8 mouse cellular contexts compared by ENCODE assay signal in the genomic region with DNA sequence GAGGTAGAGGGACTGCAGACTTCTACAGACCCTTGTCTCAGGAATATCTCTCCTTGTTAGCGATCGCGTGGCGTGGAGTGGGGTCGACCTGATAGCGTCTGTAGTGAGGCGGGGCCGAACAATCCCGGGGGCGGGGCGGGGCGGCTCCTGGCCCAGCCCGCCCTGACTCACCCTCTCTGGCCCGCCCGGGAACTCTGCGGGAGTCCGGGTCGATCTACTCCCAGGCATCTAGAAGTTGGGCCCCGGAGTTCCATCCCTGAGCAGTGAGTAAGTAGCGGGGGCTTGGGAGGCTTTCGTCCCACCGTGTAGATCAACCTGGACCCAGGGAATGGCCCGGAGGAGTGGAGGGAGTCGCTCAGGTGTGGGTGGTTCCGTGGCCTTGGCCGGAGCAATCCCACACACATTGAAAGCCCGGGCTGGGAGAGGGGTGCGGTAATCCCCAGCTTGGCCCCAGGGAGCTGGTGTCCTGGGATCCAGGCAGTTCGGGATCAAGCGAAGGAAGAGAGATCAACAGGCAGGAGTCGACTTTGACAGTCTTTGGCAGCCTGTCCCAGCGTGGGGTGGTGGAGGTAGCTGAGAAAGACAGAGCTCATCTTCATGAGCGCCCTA. TPM values are rescaled to one million over a fixed set of nuclear protein-coding genes. Genes with fewer than 3 reads are reported as not detected.
DNase-seq lines count a peak whose midpoint lies in the region; ATAC-seq and TF ChIP-seq lines count a peak whose summit lies in the region.

A gene (plus strand): TSS at position 89 of the 609 bp plus-strand sequence.

- TF ChIP-seq CTCF in Patski (IDR thresholded peaks at IDR 0.05) = no peak
- no peak for TF ChIP-seq CTCF in forebrain, postnatal 0 days (IDR thresholded peaks at IDR 0.05; ENCODE audit: low read depth)
- no peak for TF ChIP-seq CTCF in liver, embryonic 14.5 days (IDR thresholded peaks at IDR 0.05; ENCODE audit: low read depth)

- CTCF ChIA-PET in Patski (lab: Charles Lee) = interaction anchor here (0.8 to 1.4 kb wide), 4 partner anchors 11 to 35 kb away, joined by 3 to 7 read pairs (median 3); a partner anchor contains a TSS

- no peak for DNase-seq in Patski (ENCODE audit: low read depth, low spot score)
- DNase-seq in forebrain, postnatal 0 days = no peak
- no peak for DNase-seq in liver, embryonic 14.5 days (ENCODE audit: low read depth in 3 of 3, low spot score in 3 of 3)
- no peak for DNase-seq in left cerebral cortex, postnatal 10 days (ENCODE audit: extremely low spot score in 1 of 2, low spot score in 2 of 2)
- no peak for DNase-seq in gastrocnemius, postnatal 4 days (ENCODE audit: low spot score in 2 of 2)

- no peak for TF ChIP-seq EP300 in liver, embryonic 14.5 days (IDR thresholded peaks at IDR 0.05; ENCODE audit: low read depth)

- no peaks in the 10 kb centered on the region for H3K36me3 ChIP-seq in erythroblast, embryonic 14.5 days (ENCODE audit: control insufficient read depth)
- H3K36me3 ChIP-seq in forebrain, postnatal 0 days (ENCODE audit: insufficient read depth) = no peaks in the 10 kb centered on the region
- no peaks in the 10 kb centered on the region for H3K36me3 ChIP-seq in liver, embryonic 14.5 days (replicated peaks; ENCODE audit: control insufficient read depth, insufficient read depth, low read depth)
- no peaks in the 10 kb centered on the region for H3K36me3 ChIP-seq in stomach, embryonic 14.5 days (ENCODE audit: control insufficient read depth, insufficient read depth, low read length)

- H3K9me3 ChIP-seq in erythroblast, embryonic 14.5 days (ENCODE audit: control insufficient read depth, low read length) = no peaks in the 10 kb centered on the region
- no peaks in the 10 kb centered on the region for H3K9me3 ChIP-seq in forebrain, postnatal 0 days (ENCODE audit: low read length)
- no peaks in the 10 kb centered on the region for H3K9me3 ChIP-seq in liver, embryonic 14.5 days (ENCODE audit: control insufficient read depth, low read length)
- no peaks in the 10 kb centered on the region for H3K9me3 ChIP-seq in stomach, embryonic 14.5 days (ENCODE audit: control insufficient read depth, low read depth, low read length)

- H3K4me3 ChIP-seq in erythroblast, embryonic 14.5 days (replicated peaks) = peak within 1 kb of the TSS; percentile 35
- H3K4me3 ChIP-seq in forebrain, postnatal 0 days (ENCODE audit: low read depth, low read length) = no peak within 1 kb of the TSS
- H3K4me3 ChIP-seq in liver, embryonic 14.5 days (ENCODE audit: insufficient read depth in 1 of 2, low read depth in 2 of 2, low read length in 2 of 2) = 0 out of 4 replicates have a peak within 1 kb of the TSS, but pooled peaks of 1 of the 2 experiments have one; percentile 0
- H3K4me3 ChIP-seq in stomach, embryonic 14.5 days (ENCODE audit: low read depth, low read length) = peak within 1 kb of the TSS; percentile 27

- POLR2A ChIA-PET in Patski (lab: Charles Lee) = no interaction called here

- ATAC-seq in erythroblast, adult 5-6 weeks (replicated peaks; ENCODE audit: low FRiP score, poor library complexity, severe bottlenecking) = no peak
- peak; percentile 78 for ATAC-seq in Patski
- no peak for ATAC-seq in forebrain, postnatal 0 days
- ATAC-seq in liver, embryonic 14.5 days (ENCODE audit: insufficient read depth) = peak; percentile 61; the same call in 1 of the 2 replicates
- peak; percentile 80 for ATAC-seq in stomach, embryonic 14.5 days (ENCODE audit: insufficient number of reproducible peaks, insufficient read depth, low FRiP score, low read depth)

- peaks cover 67% of the 10 kb centered on the region for H3K27me3 ChIP-seq in erythroblast, embryonic 14.5 days (ENCODE audit: control insufficient read depth)
- peaks cover 17% of the 10 kb centered on the region for H3K27me3 ChIP-seq in Patski
- H3K27me3 ChIP-seq in forebrain, postnatal 0 days (ENCODE audit: insufficient read depth, low read length) = no peaks in the 10 kb centered on the region
- H3K27me3 ChIP-seq in liver, embryonic 14.5 days (ENCODE audit: control insufficient read depth, insufficient read depth, low read length) = peaks cover 15% of the 10 kb centered on the region
- no peaks in the 10 kb centered on the region for H3K27me3 ChIP-seq in stomach, embryonic 14.5 days (ENCODE audit: control insufficient read depth, insufficient read depth, low read length)

- in situ Hi-C loops in Patski (cut with MboI; ENCODE audit: low pct_unique_long_range_greater_than_20kb) = no loop called here

- 0 out of 2 replicates have a peak within 1 kb of the TSS, but pooled peaks have one; percentile 17 for H3K4me2 ChIP-seq in forebrain, postnatal 0 days (ENCODE audit: low read depth)
- H3K4me2 ChIP-seq in liver, embryonic 14.5 days (ENCODE audit: low read depth) = peak within 1 kb of the TSS; percentile 47
- H3K4me2 ChIP-seq in stomach, embryonic 14.5 days (replicated peaks; ENCODE audit: low read depth, low read length) = peak within 1 kb of the TSS; percentile 53

- H3K9ac ChIP-seq in forebrain, postnatal 0 days = no peak within 1 kb of the TSS
- H3K9ac ChIP-seq in liver, embryonic 14.5 days (replicated peaks) = no peak within 1 kb of the TSS
- H3K9ac ChIP-seq in stomach, embryonic 14.5 days (replicated peaks; ENCODE audit: low read depth, low read length) = no peak within 1 kb of the TSS

- WGBS in forebrain, postnatal 0 days = 6% methylated on average over 32 of the region's 33 CpGs
- 6% methylated on average over 33 of the region's 33 CpGs for WGBS in liver, embryonic 14.5 days (ENCODE audit: insufficient replicate concordance)
- 5% methylated on average over 33 of the region's 33 CpGs for WGBS in stomach, embryonic 14.5 days

- peaks cover 29% of the 10 kb centered on the region for H3K4me1 ChIP-seq in erythroblast, embryonic 14.5 days (ENCODE audit: control insufficient read depth)
- H3K4me1 ChIP-seq in forebrain, postnatal 0 days (ENCODE audit: insufficient read depth) = no peaks in the 10 kb centered on the region
- H3K4me1 ChIP-seq in liver, embryonic 14.5 days (replicated peaks; ENCODE audit: control insufficient read depth in 2 of 2, insufficient read depth in 2 of 2, low read length in 1 of 2) = peaks cover 0 to 3% of the 10 kb centered on the region in 2 experiments; a peak in 2 of 4 replicates
- no peaks in the 10 kb centered on the region for H3K4me1 ChIP-seq in stomach, embryonic 14.5 days (ENCODE audit: control insufficient read depth, insufficient read depth, low read length)

- intact Hi-C loops in left cerebral cortex, postnatal 10 days (cut with DNase I) = no loop called here

- H3K27ac ChIP-seq in forebrain, postnatal 0 days (ENCODE audit: low read depth, low read length) = no peak within 1 kb of the TSS
- no peak within 1 kb of the TSS for H3K27ac ChIP-seq in liver, embryonic 14.5 days
- no peak within 1 kb of the TSS for H3K27ac ChIP-seq in stomach, embryonic 14.5 days (ENCODE audit: low read length)

RNA-seq across cellular contexts. Expression of the gene that starts here (rescaled TPM):
- polyA plus RNA-seq in erythroblast, embryonic 14.5 days (2012) = 0.02 TPM in 1 of 2 replicates, not detected in the other
- total RNA-seq in erythroblast, adult 5-6 weeks (2015; ENCODE audit: low replicate concordance) = not detected in 2 replicates
- total RNA-seq in erythroblast, adult 5-6 weeks (2017; ENCODE audit: low replicate concordance) = not detected in 2 replicates
- polyA plus RNA-seq in Patski (2021) = 2.4 TPM
- not detected in 2 replicates for total RNA-seq in forebrain, postnatal 0 days (2014; rRNA removed)
- 0.08 TPM in 1 of 2 replicates, not detected in the other for polyA plus RNA-seq in forebrain, postnatal 0 days (2015; fragmentation: Nextera tagmentation; extraction: Ambion mirVana)
- polyA plus RNA-seq in liver, embryonic 14.5 days (2012; rRNA removed) = 0.03 and 0.04 TPM in 2 replicates
- 0.13 and 0.18 TPM in 2 replicates for polyA plus RNA-seq in liver, embryonic 14.5 days (2014; fragmentation: Nextera tagmentation; extraction: Ambion mirVana)
- polyA plus RNA-seq in stomach, embryonic 14.5 days (2014; fragmentation: Nextera tagmentation; extraction: Ambion mirVana) = 3.5 and 3.6 TPM in 2 replicates
- not detected for total RNA-seq in left cerebral cortex, postnatal 10 days (2021)
- total RNA-seq in gastrocnemius, postnatal 4 days (2021) = under 1 TPM in 1 of 2 experiments, not detected in 1; 0.07 TPM

Comparison
In these comparisons a context has a peak if more than half of its experiments do, and no peak if none do; other contexts are left out.
1. Peak in ATAC-seq and H3K4me2 ChIP-seq in liver, embryonic 14.5 days; RNA of the gene not detected or under 1 TPM.
2. ATAC-seq: peak in Patski (single experiment) and stomach, embryonic 14.5 days (single experiment); none in erythroblast, adult 5-6 weeks (single experiment) and forebrain, postnatal 0 days (single experiment).
3. Peak in every context shown above with its lines, with median percentiles within 50 percentile points of each other: H3K4me2 ChIP-seq.